Mouse (Mus musculus) left cerebral cortex, postnatal 25 days (tissue): ENCODE results near the gene Trdmt1. TPM values are rescaled to one million over a fixed set of nuclear protein-coding genes. Genes with fewer than 3 reads are reported as not detected.

Source experiments
- DNase-seq, 2 experiments: peaks; one replicate each; pipeline ENCODE4 v3.0.0; 2022; ENCODE audit warnings: low spot score in 2 of 2, mixed read lengths in 1 of 2
- intact Hi-C: fragments of 180-260 bp; cut with DNase I; formaldehyde crosslinking; loops from one replicate; pipeline ENCODE4 v1.15.1; 2025
- total RNA-seq, 2 experiments: library from RNA; stranded (reverse); gene quantifications; 2 replicates each; pipeline ENCODE4 v1.2.3; 2021

The Trdmt1 gene
- total RNA-seq, 2 experiments from 2014 or later = 3.6 to 7.7 TPM

DNA sequence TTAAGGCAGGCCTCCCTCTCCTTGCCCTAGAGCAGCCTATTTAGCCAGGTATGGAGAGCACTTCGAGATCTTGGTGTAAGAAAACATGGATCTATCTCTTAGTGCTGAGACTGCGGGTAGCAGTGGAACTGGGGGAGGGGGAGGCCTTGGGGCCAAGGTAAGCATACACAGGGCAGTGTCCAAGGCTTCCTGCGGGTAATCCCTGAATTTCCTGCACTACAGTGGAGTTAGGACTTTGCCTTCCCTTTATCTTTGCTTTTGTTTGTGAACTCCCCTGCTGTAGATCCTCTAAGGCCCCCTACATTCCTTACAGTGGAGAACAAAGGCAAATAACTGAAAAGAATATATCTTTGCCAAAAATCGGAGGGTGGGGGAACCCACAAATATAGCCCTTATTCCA, 29.5 kb downstream of the Trdmt1 start:
- no peak for DNase-seq
- intact Hi-C loops = no loop called here

GRCm38 (mm10) chr2:13502717-13503116, 41.8 kb downstream of the Trdmt1 start:
- DNase-seq = no peak
- intact Hi-C loops = no loop called here

DNA sequence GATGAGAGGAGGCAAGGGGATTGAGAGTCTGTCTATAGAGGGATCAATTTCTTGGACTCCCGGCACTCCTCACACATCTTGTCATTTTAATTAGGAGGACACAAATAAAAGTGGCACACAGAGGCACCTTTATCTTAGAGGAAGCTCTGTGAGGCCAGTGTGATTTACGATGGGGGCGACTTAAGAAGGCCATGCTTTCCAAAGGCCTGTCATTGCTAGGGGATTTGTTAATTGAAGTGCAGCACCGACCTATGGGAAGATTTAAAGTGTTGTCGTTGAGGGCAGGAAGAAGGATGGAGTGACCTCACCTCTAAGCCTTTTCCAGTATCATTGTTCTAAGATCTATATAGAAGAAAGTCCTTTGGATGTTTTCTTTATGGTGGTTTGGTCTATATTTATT, 42.9 kb downstream of the Trdmt1 start:
- intact Hi-C loops = no loop called here
- DNase-seq = no peak

- peak; percentile 3 to 50 for DNase-seq
Measured at GRCm38 (mm10) chr2:13500298-13500999, 44.0 kb downstream of the Trdmt1 start.

DNA sequence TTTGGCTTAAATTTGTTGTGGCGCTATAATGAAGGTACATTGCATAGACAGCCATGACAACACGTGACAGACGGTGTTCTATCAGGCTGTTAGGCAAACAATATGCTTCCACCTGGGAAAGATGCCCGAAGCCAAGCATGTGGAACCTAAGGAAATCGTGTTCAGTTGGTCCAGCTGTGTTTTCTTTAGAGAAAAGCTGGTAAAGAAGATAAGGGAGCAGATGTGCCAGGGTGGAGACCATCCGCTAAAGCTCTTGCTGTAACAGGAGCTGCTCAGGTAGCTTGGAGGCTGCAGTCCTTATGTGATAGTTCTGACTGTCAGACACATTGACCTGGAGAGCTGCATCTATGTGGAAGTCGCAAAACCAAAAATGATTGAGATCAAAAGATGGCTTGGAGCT, 45.3 kb downstream of the Trdmt1 start:
- intact Hi-C loops = no loop called here
- DNase-seq = no peak

More at GRCm38 (mm10) chr2:13500298-13500999, 44.0 kb downstream of the Trdmt1 start:
- intact Hi-C loops = no loop called here

GRCm38 (mm10) chr2:13496087-13496486, 48.4 kb downstream of the Trdmt1 start:
- intact Hi-C loops = no loop called here
- peak in 1 of 2 experiments; percentile 13 for DNase-seq

GRCm38 (mm10) chr2:13492927-13493326, 51.5 kb downstream of the Trdmt1 start:
- no peak for DNase-seq

DNA sequence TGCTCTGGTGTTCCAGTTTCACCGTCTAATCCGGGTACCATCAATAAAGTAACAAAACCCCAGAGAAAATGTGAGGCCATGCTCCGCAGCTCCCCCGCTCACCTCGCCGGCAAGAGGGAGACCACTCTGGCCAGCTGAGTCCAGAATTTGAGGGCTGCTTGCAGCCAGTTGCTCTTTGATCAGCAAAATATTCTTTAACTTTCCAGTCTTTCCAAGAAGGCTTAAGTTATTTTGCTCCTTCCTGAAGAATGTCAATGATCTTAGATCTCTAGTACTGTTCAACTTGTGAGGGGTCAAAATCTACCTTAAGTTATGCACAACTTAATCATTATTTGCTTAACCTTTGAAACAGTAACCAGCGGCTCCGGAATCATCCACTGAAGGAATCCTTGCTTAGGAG, 52.7 kb downstream of the Trdmt1 start, which contains the start of gene Cubn:
Gene Cubn, minus strand, starts transcription at position 80 of the 400 bp plus-strand sequence.
- DNase-seq = no peak
- intact Hi-C loops = no loop called here

More at GRCm38 (mm10) chr2:13492927-13493326, 51.5 kb downstream of the Trdmt1 start:
- intact Hi-C loops = no loop called here

GRCm38 (mm10) chr2:13490480-13490879, 54.0 kb downstream of the Trdmt1 start:
- DNase-seq = no peak
- intact Hi-C loops = no loop called here

- no peak for DNase-seq
- intact Hi-C loops = no loop called here
Measured at GRCm38 (mm10) chr2:13486470-13486869, 58.0 kb downstream of the Trdmt1 start.

GRCm38 (mm10) chr2:13484566-13484965, 59.9 kb downstream of the Trdmt1 start:
- intact Hi-C loops = no loop called here
- no peak for DNase-seq

GRCm38 (mm10) chr2:13480744-13481143, 63.7 kb downstream of the Trdmt1 start:
- DNase-seq = no peak
- intact Hi-C loops = no loop called here

- no peak for DNase-seq
- intact Hi-C loops = no loop called here
Measured at GRCm38 (mm10) chr2:13479165-13479564, 65.3 kb downstream of the Trdmt1 start.

- DNase-seq = no peak
- intact Hi-C loops = no loop called here
Measured at GRCm38 (mm10) chr2:13470108-13470507, 74.4 kb downstream of the Trdmt1 start.

GRCm38 (mm10) chr2:13469641-13470040, 74.8 kb downstream of the Trdmt1 start:
- intact Hi-C loops = no loop called here
- DNase-seq = no peak

DNA sequence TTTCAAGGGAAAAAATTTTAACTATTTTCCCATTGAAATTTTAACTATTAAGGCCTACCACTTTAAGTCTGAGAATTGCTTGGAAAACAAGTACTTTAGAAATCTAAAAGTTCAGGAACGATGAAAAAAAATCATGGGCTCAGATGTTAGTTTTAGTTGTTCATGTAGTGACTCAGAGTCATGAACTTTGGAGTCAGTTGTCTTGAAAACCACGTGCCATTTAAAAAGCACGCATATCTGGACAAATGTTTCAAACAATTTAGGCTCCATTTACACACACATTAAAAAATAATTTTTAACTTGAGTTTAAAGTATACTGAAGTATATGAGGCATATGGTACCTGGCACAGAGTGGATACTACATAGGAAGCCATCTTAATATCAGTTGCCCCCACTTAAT, 77.8 kb downstream of the Trdmt1 start:
- no peak for DNase-seq
- intact Hi-C loops = no loop called here

Other genes starting within 250 kb of the Trdmt1 start
- under 1 TPM; 0.32 TPM for gene Cubn, start 52.9 kb downstream of the Trdmt1 start, total RNA-seq
- gene Vim, start 29.3 kb upstream of the Trdmt1 start, total RNA-seq = 10 to 100 TPM; 56.3 to 56.4 TPM
- under 1 TPM; 0.57 to 0.94 TPM for gene St8sia6, start 249.4 kb upstream of the Trdmt1 start, total RNA-seq